Comparison of ENCODE assay signal across 8 mouse cellular contexts in the genomic region with DNA sequence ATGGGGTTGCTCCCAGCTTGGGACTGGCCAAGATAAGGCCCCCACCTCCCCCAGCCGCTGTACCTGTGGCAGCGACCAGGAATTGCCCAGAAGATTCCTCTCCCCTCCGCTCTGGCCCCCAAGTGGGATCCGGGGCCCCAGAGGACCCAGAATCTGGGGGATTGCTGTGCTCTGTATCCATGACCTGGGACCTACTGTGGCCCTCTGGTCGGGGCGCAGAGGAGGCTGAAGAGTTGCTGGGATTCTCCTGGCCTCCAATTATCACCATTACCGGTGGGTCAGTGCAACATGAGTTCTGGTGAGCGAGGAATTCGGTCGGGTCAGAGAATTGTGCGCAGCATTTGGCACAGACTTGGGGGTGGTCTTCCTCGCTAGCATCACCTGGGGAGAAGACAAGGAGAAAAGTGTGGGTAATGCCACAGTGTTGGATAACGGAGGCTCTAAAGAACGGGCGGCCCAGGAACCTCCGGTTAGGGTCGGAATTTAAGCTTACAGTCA. TPM values are rescaled to one million over a fixed set of nuclear protein-coding genes. Genes with fewer than 3 reads are reported as not detected.
DNase-seq lines count a peak whose midpoint lies in the region; ATAC-seq lines count a peak whose summit lies in the region.

No protein-coding gene starts in this region.

- H3K36me3 ChIP-seq in embryonic facial prominence, embryonic 11.5 days (replicated peaks; ENCODE audit: control insufficient read depth, insufficient read depth, low read depth, low read length) = peaks cover 29% of the 10 kb centered on the region
- peaks cover 46% of the 10 kb centered on the region for H3K36me3 ChIP-seq in hindbrain, embryonic 14.5 days (replicated peaks; ENCODE audit: control insufficient read depth, insufficient read depth)
- H3K36me3 ChIP-seq in midbrain, embryonic 15.5 days (replicated peaks) = peaks cover 16% of the 10 kb centered on the region

- peak; percentile 4; the same call in 1 of the 2 replicates for ATAC-seq in embryonic facial prominence, embryonic 11.5 days (replicated peaks; ENCODE audit: insufficient number of reproducible peaks, low FRiP score, low TSS enrichment, low read depth)
- peak; percentile 2; the same call in 1 of the 2 replicates for ATAC-seq in hindbrain, embryonic 14.5 days (ENCODE audit: low FRiP score)
- peak; percentile 19 for ATAC-seq in midbrain, embryonic 15.5 days (replicated peaks)

- peak; percentile 10 for DNase-seq in kidney, postnatal 14 days
- DNase-seq in kidney, adult 8-10 months = no peak
- DNase-seq in embryonic facial prominence, embryonic 11.5 days (ENCODE audit: low spot score) = no peak
- DNase-seq in hindbrain, embryonic 14.5 days (ENCODE audit: low spot score) = no peak
- DNase-seq in retina, embryonic 14.5 days (ENCODE audit: low spot score) = no peak
- no peak for DNase-seq in left cerebral cortex, postnatal 14 days (ENCODE audit: low spot score in 2 of 2)
- no peak for DNase-seq in retina, postnatal 1 day

- peaks cover 9% of the 10 kb centered on the region for H3K4me1 ChIP-seq in embryonic facial prominence, embryonic 11.5 days (ENCODE audit: control insufficient read depth, insufficient read depth, low read length)
- peaks cover 53% of the 10 kb centered on the region for H3K4me1 ChIP-seq in hindbrain, embryonic 14.5 days (replicated peaks; ENCODE audit: control insufficient read depth, insufficient read depth, low read length)
- H3K4me1 ChIP-seq in midbrain, embryonic 15.5 days = peaks cover 57% of the 10 kb centered on the region

- H3K4me2 ChIP-seq in embryonic facial prominence, embryonic 11.5 days (ENCODE audit: low read depth, low read length) = peak overlapping the region; percentile 87
- H3K4me2 ChIP-seq in hindbrain, embryonic 14.5 days (replicated peaks) = peak overlapping the region; percentile 91
- H3K4me2 ChIP-seq in midbrain, embryonic 15.5 days = peak overlapping the region; percentile 78

- intact Hi-C loops in left cerebral cortex, postnatal 14 days (cut with DNase I) = no loop called here

- H3K27ac ChIP-seq in embryonic facial prominence, embryonic 11.5 days (replicated peaks; ENCODE audit: low read depth, low read length) = peak overlapping the region; percentile 89
- H3K27ac ChIP-seq in hindbrain, embryonic 14.5 days = peak overlapping the region; percentile 96
- H3K27ac ChIP-seq in midbrain, embryonic 15.5 days = peak overlapping the region; percentile 96

- H3K9ac ChIP-seq in embryonic facial prominence, embryonic 11.5 days (replicated peaks; ENCODE audit: low read length) = peak overlapping the region; percentile 94
- peak overlapping the region; percentile 77 for H3K9ac ChIP-seq in hindbrain, embryonic 14.5 days
- H3K9ac ChIP-seq in midbrain, embryonic 15.5 days = peak overlapping the region; percentile 96

- H3K9me3 ChIP-seq in embryonic facial prominence, embryonic 11.5 days (replicated peaks; ENCODE audit: control insufficient read depth, low read length) = no peaks in the 10 kb centered on the region
- H3K9me3 ChIP-seq in hindbrain, embryonic 14.5 days (ENCODE audit: control insufficient read depth, low read length) = no peaks in the 10 kb centered on the region
- no peaks in the 10 kb centered on the region for H3K9me3 ChIP-seq in midbrain, embryonic 15.5 days

- H3K27me3 ChIP-seq in embryonic facial prominence, embryonic 11.5 days (ENCODE audit: control insufficient read depth, insufficient read depth, low read length) = no peaks in the 10 kb centered on the region
- no peaks in the 10 kb centered on the region for H3K27me3 ChIP-seq in hindbrain, embryonic 14.5 days (ENCODE audit: control insufficient read depth, insufficient read depth, low read length)
- no peaks in the 10 kb centered on the region for H3K27me3 ChIP-seq in midbrain, embryonic 15.5 days (replicated peaks)

- peak overlapping the region; percentile 80 for H3K4me3 ChIP-seq in embryonic facial prominence, embryonic 11.5 days (ENCODE audit: low read depth, low read length)
- H3K4me3 ChIP-seq in hindbrain, embryonic 14.5 days (replicated peaks; ENCODE audit: low read length) = peak overlapping the region; percentile 58
- peak overlapping the region; percentile 87 for H3K4me3 ChIP-seq in midbrain, embryonic 15.5 days

- WGBS in embryonic facial prominence, embryonic 11.5 days = 7% methylated on average over 17 of the region's 17 CpGs
- WGBS in hindbrain, embryonic 14.5 days = 6% methylated on average over 17 of the region's 17 CpGs
- 10% methylated on average over 17 of the region's 17 CpGs for WGBS in midbrain, embryonic 15.5 days

RNA-seq across cellular contexts. Expression of a gene that starts 10.4 kb away (rescaled TPM):
- polyA plus RNA-seq in embryonic facial prominence, embryonic 11.5 days (2014; fragmentation: Nextera tagmentation; extraction: Ambion mirVana) = 49.8 and 50.1 TPM in 2 replicates
- polyA plus RNA-seq in hindbrain, embryonic 14.5 days (2014; fragmentation: Nextera tagmentation; extraction: Ambion mirVana) = 37.1 and 37.8 TPM in 2 replicates
- polyA plus RNA-seq in midbrain, embryonic 15.5 days (2015; fragmentation: Nextera tagmentation; extraction: Ambion mirVana) = 50.2 and 54.7 TPM in 2 replicates
- 10 to 100 TPM; 35.2 to 35.3 TPM for total RNA-seq in left cerebral cortex, postnatal 14 days (2021)

RNA-seq across cellular contexts. Expression of a gene that starts 13.2 kb away (rescaled TPM):
- polyA plus RNA-seq in embryonic facial prominence, embryonic 11.5 days (2014; fragmentation: Nextera tagmentation; extraction: Ambion mirVana) = 39.6 and 40.1 TPM in 2 replicates
- 47.5 and 50.0 TPM in 2 replicates for polyA plus RNA-seq in hindbrain, embryonic 14.5 days (2014; fragmentation: Nextera tagmentation; extraction: Ambion mirVana)
- polyA plus RNA-seq in midbrain, embryonic 15.5 days (2015; fragmentation: Nextera tagmentation; extraction: Ambion mirVana) = 48.8 and 49.7 TPM in 2 replicates
- total RNA-seq in left cerebral cortex, postnatal 14 days (2021) = 10 to 100 TPM; 32.7 to 37.1 TPM

RNA-seq across cellular contexts. Expression of a gene that starts 36.0 kb away (rescaled TPM):
- polyA plus RNA-seq in embryonic facial prominence, embryonic 11.5 days (2014; fragmentation: Nextera tagmentation; extraction: Ambion mirVana) = 26.1 and 26.5 TPM in 2 replicates
- polyA plus RNA-seq in hindbrain, embryonic 14.5 days (2014; fragmentation: Nextera tagmentation; extraction: Ambion mirVana) = 58.2 and 60.4 TPM in 2 replicates
- polyA plus RNA-seq in midbrain, embryonic 15.5 days (2015; fragmentation: Nextera tagmentation; extraction: Ambion mirVana) = 64.0 and 67.6 TPM in 2 replicates
- total RNA-seq in left cerebral cortex, postnatal 14 days (2021) = 10 to 100 TPM; 34.7 to 35.3 TPM

RNA-seq across cellular contexts. Expression of a gene that starts 36.4 kb away (rescaled TPM):
- polyA plus RNA-seq in embryonic facial prominence, embryonic 11.5 days (2014; fragmentation: Nextera tagmentation; extraction: Ambion mirVana) = 47.7 and 51.5 TPM in 2 replicates
- 55.7 and 56.6 TPM in 2 replicates for polyA plus RNA-seq in hindbrain, embryonic 14.5 days (2014; fragmentation: Nextera tagmentation; extraction: Ambion mirVana)
- polyA plus RNA-seq in midbrain, embryonic 15.5 days (2015; fragmentation: Nextera tagmentation; extraction: Ambion mirVana) = 56.0 and 61.0 TPM in 2 replicates
- total RNA-seq in left cerebral cortex, postnatal 14 days (2021) = 10 to 100 TPM; 61.4 to 62.6 TPM

RNA-seq across cellular contexts. Expression of a gene that starts 40.9 kb away (rescaled TPM):
- not detected in 2 replicates for polyA plus RNA-seq in embryonic facial prominence, embryonic 11.5 days (2014; fragmentation: Nextera tagmentation; extraction: Ambion mirVana)
- not detected in 2 replicates for polyA plus RNA-seq in hindbrain, embryonic 14.5 days (2014; fragmentation: Nextera tagmentation; extraction: Ambion mirVana)
- polyA plus RNA-seq in midbrain, embryonic 15.5 days (2015; fragmentation: Nextera tagmentation; extraction: Ambion mirVana) = not detected in 2 replicates
- not detected for total RNA-seq in left cerebral cortex, postnatal 14 days (2021)
